Mouse (Mus musculus) ovary, postnatal 36 days (tissue): Measurements from ENCODE around the gene Chaf1b.

ENCODE experiments used
- DNase-seq: peaks from one replicate; pipeline ENCODE4 v3.0.0; 2022; ENCODE audit warnings: low spot score, mixed read lengths

Gene Chaf1b

DNA sequence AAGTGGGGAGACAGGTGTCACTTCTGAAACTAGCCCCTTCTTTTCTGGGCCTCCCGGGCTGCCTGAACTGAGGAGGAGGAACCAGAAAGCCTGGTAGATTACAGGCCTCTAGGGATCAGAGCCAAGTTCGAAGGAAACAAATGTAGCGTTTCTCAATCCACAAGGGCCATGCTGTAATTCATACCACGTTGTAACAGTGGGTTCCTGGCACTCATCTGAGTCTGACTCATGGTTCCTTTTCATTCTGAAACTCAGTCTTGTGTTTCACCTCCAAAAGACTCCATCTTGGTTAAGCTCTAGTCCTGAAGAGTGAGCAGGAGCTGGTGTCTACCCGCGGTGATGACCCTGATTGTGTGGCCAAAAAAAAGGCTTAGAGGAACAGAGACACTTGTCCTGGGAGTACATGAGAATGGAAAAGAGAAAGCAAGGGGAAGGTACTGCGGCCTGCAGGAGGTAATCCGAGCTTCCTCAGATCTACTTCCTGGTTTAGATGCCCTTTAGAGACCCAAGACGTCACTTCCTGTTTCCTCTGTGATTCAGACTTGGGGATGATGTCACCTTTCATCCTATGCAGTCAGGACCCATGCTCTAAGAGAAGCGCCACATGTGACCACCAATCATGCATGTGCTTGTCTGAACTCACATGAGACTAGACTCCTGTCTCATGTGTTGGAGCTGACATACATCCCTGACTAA, 30.3 kb downstream of the Chaf1b start:
- no peak for DNase-seq

DNA sequence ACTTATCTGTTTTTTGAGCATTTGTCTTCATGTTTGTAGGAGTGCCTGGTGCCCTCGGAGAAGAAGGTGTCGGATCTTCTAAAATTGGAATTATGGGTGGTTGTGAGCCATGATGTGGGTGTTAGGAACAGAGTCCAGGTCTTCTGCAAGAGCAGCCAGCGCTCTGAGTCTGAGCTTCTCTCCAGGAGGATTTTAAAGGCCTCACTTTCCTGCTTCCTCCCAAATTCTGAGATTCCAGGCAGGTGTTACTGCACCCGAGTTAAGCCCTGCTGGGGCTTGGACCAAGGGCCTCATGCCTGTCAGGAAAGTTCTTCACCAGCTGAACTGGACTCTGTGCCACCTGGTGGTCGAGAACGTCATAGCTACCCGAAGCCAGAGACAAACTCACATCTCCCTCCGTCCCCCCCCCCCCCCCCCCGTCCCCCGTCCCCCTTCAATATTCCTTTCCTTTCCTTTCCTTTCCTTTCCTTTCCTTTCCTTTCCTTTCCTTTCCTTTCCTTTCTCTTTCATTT, 31.7 kb downstream of the Chaf1b start:
- peak; percentile 32 for DNase-seq

DNA sequence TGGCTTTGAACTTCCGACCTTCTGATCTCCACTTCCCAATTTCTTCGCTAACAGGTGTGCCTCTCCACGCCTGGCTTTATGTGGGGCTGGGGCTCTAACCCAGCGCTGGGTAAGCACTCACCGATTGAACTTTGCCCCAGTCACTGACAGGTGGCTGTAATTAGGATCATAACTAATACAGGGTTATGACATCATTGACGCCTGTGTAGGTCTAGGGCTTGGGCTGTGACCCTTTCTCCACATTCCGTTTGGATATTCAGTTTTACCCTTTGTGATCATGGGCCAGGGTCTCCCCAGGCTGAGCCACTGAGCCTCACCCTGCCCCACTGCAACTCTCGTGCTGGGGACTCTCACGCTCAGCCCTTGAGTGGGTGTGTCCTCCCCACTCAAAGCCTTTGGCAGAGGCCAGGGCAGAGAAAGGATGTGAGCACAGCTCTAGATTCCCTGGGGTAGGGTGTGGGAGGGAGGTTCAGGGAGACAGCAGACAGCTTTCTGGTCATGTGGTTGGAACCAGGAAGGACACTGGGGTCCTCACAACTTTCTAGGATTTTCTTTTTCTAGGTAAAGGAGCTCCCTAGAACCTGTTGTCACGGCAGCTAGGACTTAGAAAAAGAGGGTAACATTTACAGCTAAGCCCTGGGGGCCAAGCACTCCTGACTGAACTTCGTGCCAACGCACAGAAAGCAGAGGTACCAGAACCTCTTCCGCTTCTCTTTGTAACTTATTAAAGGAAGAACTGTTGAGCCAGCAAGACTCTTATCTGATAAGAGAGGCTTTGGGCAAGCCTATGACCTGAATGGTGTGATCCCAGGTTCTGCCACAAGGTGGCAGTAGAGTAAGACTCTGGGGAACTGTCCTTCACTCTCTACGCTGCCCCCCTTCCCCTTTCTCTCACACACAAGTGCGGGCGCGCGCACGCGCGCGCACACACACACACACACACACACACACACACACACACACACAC, 34.3 kb downstream of the Chaf1b start:
- DNase-seq: peak; percentile 72

DNA sequence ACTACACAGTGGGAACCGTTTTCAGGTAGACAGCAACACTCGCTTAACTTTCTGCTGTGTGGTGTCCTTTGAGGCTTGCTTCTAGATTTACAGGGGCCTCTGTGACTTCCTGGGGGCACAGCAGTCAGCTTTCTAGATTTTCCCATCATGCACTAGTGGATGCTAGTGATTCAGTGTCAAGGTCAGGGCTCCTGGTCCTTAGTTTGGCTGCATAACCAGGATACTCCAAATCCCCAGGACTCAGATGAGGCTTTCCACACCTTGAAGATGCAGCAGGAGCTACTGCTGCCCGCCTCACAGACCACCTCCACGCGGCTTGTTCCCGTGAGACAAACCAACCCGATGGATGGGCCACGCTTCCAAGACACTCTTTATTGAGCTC, 35.0 kb downstream of the Chaf1b start:
- no peak for DNase-seq

DNA sequence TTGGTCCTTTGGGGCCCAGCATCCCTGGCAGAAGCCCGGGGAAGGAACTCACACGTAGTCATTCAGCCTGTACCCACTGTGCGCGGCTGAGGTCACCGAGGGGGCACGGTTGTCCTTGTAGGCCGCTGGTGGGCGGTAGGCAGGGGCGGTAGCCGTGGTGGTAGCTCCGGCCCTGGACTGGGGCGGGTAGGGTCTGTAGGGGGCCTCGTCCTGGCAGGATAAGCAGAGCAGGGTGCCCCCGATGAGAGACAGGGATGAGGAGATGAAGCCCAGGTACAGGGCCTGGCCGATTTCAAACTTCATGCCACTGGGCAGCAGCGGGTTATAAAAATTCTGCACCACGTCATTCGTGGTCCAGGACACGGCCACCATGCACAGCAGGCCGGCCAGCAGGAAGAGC, 35.5 kb downstream of the Chaf1b start:
- DNase-seq: no peak

- no peak for DNase-seq
Observed at GRCm38 (mm10) chr16:93920673-93921072, 37.0 kb downstream of the Chaf1b start.

DNA sequence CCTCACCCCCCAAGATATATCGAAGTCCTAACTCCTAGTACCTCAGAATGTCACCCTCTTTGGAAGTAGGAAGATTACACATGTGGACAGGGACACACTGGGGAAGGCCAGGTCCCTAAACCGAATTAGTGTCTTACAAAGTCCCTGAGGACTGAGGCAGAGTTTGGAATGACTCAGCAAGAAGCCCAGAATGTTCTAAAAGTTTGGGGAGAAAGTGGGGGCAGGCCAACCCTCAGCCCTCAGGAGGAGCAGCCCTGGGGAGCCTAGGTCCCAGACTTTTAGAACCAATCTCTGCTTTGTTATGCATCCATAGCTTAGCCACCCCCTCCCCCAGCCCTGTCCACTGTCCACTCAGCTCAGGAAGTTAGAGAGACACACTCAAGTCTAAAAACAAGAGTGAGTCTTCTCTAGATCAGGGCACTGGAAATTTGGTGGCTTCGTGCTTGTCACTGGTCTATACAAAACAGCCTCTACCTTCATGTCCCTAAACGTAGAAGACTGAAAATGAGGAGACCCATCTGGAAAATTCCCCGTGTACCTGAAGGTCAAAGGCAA, 39.2 kb downstream of the Chaf1b start:
- no peak for DNase-seq

GRCm38 (mm10) chr16:93923788-93924187, 40.1 kb downstream of the Chaf1b start:
- DNase-seq: no peak

- no peak for DNase-seq
Observed at GRCm38 (mm10) chr16:93925684-93926247, 42.1 kb downstream of the Chaf1b start.

DNA sequence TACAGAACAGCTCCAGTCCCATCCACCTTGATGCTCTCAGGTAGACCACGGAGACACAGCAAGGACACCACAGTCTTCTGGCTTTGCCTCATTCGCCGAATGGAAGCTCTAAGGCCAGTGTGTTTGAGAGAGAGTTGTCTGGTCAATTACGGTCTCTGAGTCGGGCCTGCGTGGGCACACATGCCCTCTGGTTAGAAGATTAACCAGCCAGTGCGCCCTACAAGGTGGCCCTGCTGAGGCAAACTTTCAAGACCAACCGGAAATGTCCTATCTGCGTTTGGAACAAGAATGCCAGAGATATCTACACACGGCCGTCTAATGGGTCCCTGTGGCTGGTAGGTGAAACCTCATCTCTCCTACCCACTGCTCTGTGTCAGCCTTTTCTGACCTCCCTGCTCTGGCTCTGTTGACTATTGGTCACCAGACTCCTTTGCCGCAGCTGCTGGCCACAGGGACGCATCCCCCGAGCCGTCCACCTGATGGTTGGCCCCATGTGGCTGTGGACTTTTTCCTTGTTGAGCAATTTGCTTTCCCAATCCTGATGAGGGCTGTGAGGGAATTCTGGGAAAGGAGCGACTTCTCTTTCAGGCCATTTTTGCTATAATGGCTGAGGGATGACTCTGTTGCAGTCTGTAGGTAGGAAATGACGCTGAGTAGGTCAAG, 45.8 kb downstream of the Chaf1b start:
- DNase-seq: no peak

- no peak for DNase-seq
Observed at GRCm38 (mm10) chr16:93932185-93933168, 48.8 kb downstream of the Chaf1b start.

DNA sequence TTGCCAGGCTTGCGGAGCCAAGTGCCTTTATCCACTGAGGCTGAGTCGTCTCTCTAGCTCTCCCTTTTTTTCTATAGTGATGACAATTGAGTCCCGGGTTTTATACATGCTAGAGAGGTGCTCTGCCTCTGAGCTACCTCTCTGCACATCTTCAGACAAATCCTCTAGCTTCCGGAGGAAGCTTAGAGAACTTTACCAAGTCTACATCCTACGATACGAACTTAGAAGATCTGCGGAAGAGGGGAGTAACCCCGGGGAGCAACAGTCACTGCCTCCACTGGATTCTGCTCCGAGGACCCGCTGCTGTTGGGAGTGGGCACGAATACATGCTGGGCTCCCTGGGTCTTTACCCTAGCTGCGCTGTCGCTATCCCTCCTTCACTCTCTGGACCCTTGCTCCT, 50.9 kb downstream of the Chaf1b start:
- no peak for DNase-seq

DNA sequence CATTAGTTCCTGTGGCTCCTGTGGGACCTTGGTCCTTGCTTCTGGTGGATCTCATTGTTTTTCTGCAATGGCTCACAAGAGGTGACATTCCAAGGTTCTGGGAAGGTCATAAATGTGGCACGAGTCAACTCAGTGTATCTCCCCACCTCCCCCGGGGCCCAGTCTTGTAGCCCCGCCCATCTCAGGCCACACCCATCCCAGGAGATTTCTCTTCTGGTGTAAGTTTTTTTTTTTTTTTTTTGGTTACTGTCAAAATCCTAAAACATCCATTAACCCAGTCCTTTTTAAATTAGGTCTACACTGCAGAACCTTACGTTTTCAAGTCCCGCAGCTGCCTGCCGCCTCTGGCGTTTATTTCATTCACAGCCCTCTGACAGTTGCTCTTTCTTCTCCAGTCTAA, 51.3 kb downstream of the Chaf1b start:
- no peak for DNase-seq

- DNase-seq: peak; percentile 74
Observed at GRCm38 (mm10) chr16:93938400-93938846, 54.7 kb downstream of the Chaf1b start.

- DNase-seq: no peak
Observed at GRCm38 (mm10) chr16:93939961-93940360, 56.3 kb downstream of the Chaf1b start.

DNA sequence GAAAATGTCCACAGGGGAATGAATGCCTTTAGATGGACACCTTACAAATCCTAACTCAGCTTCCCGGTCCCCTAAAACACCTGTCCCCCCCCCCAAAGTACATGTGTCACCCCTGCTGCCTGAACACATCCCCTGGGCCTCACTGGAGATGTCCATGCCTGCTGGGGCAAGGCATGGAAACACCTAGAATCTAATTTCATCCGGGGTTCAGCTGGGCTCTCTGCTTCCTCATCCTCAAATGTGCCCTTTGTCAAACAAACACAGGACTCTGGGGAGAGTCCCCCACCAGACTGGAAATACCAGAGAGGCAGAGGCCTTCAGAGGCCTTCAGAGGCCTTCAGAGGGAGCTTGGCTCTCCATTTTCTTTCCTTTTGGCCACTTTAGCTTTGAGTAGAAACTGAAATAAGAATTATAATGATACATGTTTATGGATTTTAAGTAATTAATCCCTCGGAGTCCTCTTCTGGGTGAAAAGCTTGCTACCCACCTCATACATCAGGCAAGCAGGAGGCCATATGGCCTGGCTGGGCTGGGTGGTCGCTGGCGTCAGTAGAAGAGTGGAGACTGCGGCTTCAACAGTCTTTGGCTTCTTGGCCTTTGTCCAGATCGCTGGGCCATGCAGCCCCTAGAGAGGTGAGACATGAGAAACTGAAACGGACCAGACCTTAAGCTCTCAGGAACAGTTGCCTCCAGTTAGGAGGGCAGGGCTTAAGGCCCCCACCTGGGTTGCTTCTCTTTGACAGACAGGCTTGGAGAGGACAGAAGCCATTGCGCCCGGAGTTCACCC, 58.3 kb downstream of the Chaf1b start:
- no peak for DNase-seq

- DNase-seq: no peak
Observed at GRCm38 (mm10) chr16:93942796-93943502, 59.2 kb downstream of the Chaf1b start.

DNA sequence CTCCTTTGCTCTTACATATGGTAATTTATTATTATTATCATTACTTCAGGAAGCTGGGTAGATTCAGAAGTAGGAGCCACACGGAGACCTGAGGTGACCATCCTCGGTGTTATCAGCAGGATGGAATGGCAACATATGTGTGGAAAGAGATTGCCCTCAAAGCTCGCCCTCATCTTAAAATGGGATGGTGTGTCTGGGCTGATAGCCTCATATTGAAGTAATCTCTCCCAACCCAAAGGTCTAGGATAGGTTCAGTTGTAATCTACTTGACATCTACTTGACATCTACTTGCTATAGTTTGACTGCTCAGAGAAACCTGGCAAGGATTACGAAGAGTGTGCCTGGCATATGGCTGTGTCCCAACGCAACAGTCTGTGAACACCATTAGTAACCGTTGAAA, 60.6 kb downstream of the Chaf1b start:
- no peak for DNase-seq

DNA sequence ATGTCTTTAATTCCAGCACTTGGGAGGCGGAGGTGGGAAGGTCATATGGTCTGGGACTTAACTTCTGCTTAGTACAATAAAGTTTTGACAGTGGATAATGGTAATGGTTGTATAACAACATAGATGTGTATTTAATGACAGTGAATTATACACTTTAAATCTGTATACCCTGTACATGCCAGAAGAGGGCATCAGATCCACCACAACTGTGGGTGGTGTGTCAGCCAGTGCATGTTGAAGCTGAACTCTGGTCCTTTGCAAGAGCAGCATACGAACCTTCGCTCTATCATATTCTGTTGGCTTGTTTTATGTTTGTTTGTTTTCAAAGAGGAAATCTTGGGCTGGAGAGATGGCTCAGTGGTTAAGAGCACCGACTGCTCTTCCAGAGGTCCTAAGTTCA, 63.7 kb downstream of the Chaf1b start:
- no peak for DNase-seq
